Mouse (Mus musculus): ENCODE data around the gene Arhgap24.

- no peak for TF ChIP-seq POLR2A (IDR thresholded peaks at IDR 0.05; ENCODE audit: borderline replicate concordance, low read depth, low read length)
- TF ChIP-seq CTCF (IDR thresholded peaks at IDR 0.05; ENCODE audit: low read depth, low read length): no peak
Observed at GRCm38 (mm10) chr5:102844731-102845598, 363.8 kb downstream of the Arhgap24 start.
